Mouse (Mus musculus): Measurements from ENCODE around the gene Akap6. TPM values are rescaled to one million over a fixed set of nuclear protein-coding genes. Genes with fewer than 3 reads are reported as not detected.

Gene Akap6
- total RNA-seq, 2 experiments from 2014 or later, result 25.8 to 26.1 TPM

Other genes with a start within 250 kb of the Akap6 start
- gene Arhgap5, start 195.4 kb upstream of the Akap6 start, total RNA-seq (2021), result 10 to 100 TPM; 30.7 to 35.3 TPM